In the genomic region with DNA sequence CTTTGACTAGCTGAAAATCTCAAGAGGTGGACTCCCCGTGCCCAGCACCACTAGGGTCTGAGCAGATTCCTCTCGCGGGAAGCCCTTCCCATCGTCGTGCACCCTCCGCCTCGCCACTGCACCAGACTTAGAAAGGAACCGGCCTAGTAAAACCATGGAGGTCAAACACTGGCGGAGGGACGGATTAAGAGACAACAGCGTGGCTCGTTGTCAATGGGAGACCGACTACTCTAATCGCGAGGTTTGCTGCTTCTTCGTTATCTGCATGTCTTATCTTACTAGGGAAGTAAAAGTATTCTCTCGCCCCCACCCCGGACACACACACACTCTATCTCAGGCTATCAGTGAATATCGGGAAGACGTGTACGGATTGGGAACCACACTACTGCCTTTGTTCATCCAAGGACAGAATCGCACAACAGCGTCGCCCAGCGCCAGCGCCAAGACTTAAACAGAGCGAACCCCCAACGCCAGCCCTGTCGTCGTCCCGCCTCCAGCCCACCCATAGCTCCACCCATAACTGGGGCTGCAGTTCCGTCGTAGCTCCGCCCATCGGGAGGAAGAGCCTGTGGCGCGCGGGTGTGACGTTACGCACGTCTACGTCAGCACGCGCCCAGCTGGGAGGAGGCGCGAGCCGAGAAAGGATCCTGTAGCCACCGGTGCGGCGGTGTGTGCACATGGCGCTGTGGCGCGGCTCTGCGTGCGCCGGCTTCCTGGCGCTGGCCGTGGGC, we compare ENCODE assay signal across 1 mouse cellular context.
TF ChIP-seq lines count a peak whose summit lies in the region.

Gene Adpgk, plus strand, starts transcription at position 602 of the 731 bp plus-strand sequence.

TF ChIP-seq in MEL, 35 proteins besides CTCF, POLR2A, EP300 and RAD21 (continued from another document):
- TF ChIP-seq CHD1 (IDR thresholded peaks at IDR 0.05; ENCODE audit: low read depth, low read length) (no peak), MYC (IDR thresholded peaks at IDR 0.05; ENCODE audit: low read depth, low read length) (peak; percentile 50), HCFC1 (IDR thresholded peaks at IDR 0.05; ENCODE audit: low read depth, low read length) (peak; percentile 89), TBP (IDR thresholded peaks at IDR 0.05; ENCODE audit: low read depth, low read length) (peak; percentile 81), NELFE (IDR thresholded peaks at IDR 0.05; ENCODE audit: low read depth, low read length) (peak; percentile 99), POLR2AphosphoS2 (IDR thresholded peaks at IDR 0.05; ENCODE audit: low read length) (peak; percentile 95), ZNF384 (IDR thresholded peaks at IDR 0.05; ENCODE audit: low read depth, low read length) (no peak), CHD2 (IDR thresholded peaks at IDR 0.05; ENCODE audit: low read length) (peak; percentile 74), MAZ (IDR thresholded peaks at IDR 0.05; ENCODE audit: low read depth, low read length) (no peak; the same call in 1 of the 2 replicates), TAL1 (IDR thresholded peaks at IDR 0.05; ENCODE audit: low read length) (no peak), MAX (IDR thresholded peaks at IDR 0.05; ENCODE audit: low read length) (peak; percentile 83), TCF12 (IDR thresholded peaks at IDR 0.05; ENCODE audit: low read depth, low read length) (0 out of 2 replicates have a peak, but pooled peaks have one; percentile 48), USF2 (IDR thresholded peaks at IDR 0.05; ENCODE audit: borderline replicate concordance in 1 of 2, insufficient read depth in 1 of 2, low read depth in 1 of 2, low read length in 2 of 2) (no peak), GABPA (IDR thresholded peaks at IDR 0.05; ENCODE audit: low read depth, low read length) (no peak), MYB (IDR thresholded peaks at IDR 0.05; ENCODE audit: low read depth, low read length) (peak; percentile 42; the same call in 1 of the 2 replicates)
